Mouse (Mus musculus): ENCODE data around the gene Tbx15.

Gene Tbx15

GRCm38 (mm10) chr3:99340021-99340420, 99.8 kb downstream of the Tbx15 start:
- intact Hi-C loops (cut with DNase I): no loop called here

DNA sequence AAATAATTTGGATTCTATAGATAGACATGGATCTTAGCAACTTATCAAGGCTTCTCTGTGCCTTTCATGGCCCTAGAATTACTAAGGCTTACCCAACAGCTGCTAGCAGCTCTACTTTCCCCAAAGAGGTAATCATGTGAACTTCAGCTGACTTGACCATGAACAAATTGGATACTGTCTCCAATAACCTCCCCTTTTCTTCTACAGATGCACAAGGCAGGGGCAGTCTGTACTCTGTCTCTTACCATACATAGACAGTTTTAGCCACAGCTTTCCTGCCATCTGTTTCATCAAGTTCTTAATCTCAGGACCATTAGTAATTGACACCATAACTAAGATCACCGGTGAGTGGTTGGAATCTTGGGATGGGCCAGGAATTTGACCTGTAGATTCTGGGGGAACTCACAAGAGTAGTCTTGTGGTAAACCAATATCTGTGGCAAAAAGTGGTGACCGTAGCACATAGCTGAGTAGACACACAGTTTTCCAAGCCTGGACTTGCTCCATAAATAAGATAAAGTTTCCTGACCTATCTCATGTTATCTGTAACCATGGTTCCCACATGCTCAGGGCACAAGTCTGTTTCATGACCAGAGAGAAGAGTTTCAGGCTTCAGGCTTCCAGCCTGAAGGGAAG, 139.6 kb downstream of the Tbx15 start:
- intact Hi-C loops (cut with DNase I): no loop called here

- intact Hi-C loops (cut with DNase I): no loop called here
Measured at GRCm38 (mm10) chr3:99387127-99387526, 146.9 kb downstream of the Tbx15 start.

Small RNA genes lying within 50 kb of the gene (microRNA-seq; reads per million reads assigned to microRNA genes)
- 0 reads per million in 2 experiments for gene Mir6481
